Mouse (Mus musculus): ENCODE data around the gene Dlg2. TPM values are rescaled to one million over a fixed set of nuclear protein-coding genes. Genes with fewer than 3 reads are reported as not detected.

Dlg2 gene
- total and polyA plus RNA-seq, 3 experiments = 0.49 to 0.68 TPM; not detected in 1

- Histone ChIP-seq H3K9me3 (replicated peaks) (no peaks in the 10 kb centered on the region), H3K27me3 (ENCODE audit: insufficient read depth, low read length) (no peaks in the 10 kb centered on the region), H3K4me1 (ENCODE audit: insufficient read depth, low read depth, low read length) (no peaks in the 10 kb centered on the region), H3K4me3 (ENCODE audit: low read depth, low read length) (no peak overlapping the region), H3K36me3 (replicated peaks) (no peaks in the 10 kb centered on the region)
- no peak for DNase-seq (ENCODE audit: low spot score)
- TF ChIP-seq GATA1 (IDR thresholded peaks at IDR 0.05; ENCODE audit: borderline replicate concordance, low read length) = no peak
- no peak for TF ChIP-seq CTCF (IDR thresholded peaks at IDR 0.05; ENCODE audit: low read depth, low read length)
- TF ChIP-seq GATA2 (IDR thresholded peaks at IDR 0.05; ENCODE audit: borderline replicate concordance, low read depth, low read length) = no peak
- TF ChIP-seq TAL1 (conservative IDR thresholded peaks at IDR 0.05; ENCODE audit: low read depth, low read length) = no peak
- no peak for TF ChIP-seq POLR2AphosphoS5 (IDR thresholded peaks at IDR 0.05; ENCODE audit: insufficient replicate concordance, low read depth, low read length)
- ATAC-seq (ENCODE audit: extremely low read depth, insufficient number of reproducible peaks, low FRiP score, poor library complexity, severe bottlenecking) = no peak
These were observed 612.9 kb downstream of the Dlg2 start for GRCm38 (mm10) chr7:91089211-91089930.

GRCm38 (mm10) chr7:91090317-91090829 is 613.9 kb downstream of the Dlg2 start:
- DNase-seq (ENCODE audit: low spot score) = no peak
- H3K4me3 ChIP-seq (ENCODE audit: low read depth, low read length) = no peak overlapping the region
- no peaks in the 10 kb centered on the region for H3K27me3 ChIP-seq (ENCODE audit: insufficient read depth, low read length)
- H3K36me3 ChIP-seq (replicated peaks) = no peaks in the 10 kb centered on the region
- TF ChIP-seq GATA2 (IDR thresholded peaks at IDR 0.05; ENCODE audit: borderline replicate concordance, low read depth, low read length) (no peak), GATA1 (IDR thresholded peaks at IDR 0.05; ENCODE audit: borderline replicate concordance, low read length) (no peak), POLR2AphosphoS5 (IDR thresholded peaks at IDR 0.05; ENCODE audit: insufficient replicate concordance, low read depth, low read length) (no peak), CTCF (IDR thresholded peaks at IDR 0.05; ENCODE audit: low read depth, low read length) (no peak), TAL1 (conservative IDR thresholded peaks at IDR 0.05; ENCODE audit: low read depth, low read length) (no peak)
- H3K9me3 ChIP-seq (replicated peaks) = no peaks in the 10 kb centered on the region
- H3K4me1 ChIP-seq (ENCODE audit: insufficient read depth, low read depth, low read length) = no peaks in the 10 kb centered on the region
- no peak for ATAC-seq (ENCODE audit: extremely low read depth, insufficient number of reproducible peaks, low FRiP score, poor library complexity, severe bottlenecking)

GRCm38 (mm10) chr7:91090830-91091683 is 614.6 kb downstream of the Dlg2 start:
- TF ChIP-seq TAL1 (conservative IDR thresholded peaks at IDR 0.05; ENCODE audit: low read depth, low read length) (no peak), CTCF (IDR thresholded peaks at IDR 0.05; ENCODE audit: low read depth, low read length) (no peak), GATA2 (IDR thresholded peaks at IDR 0.05; ENCODE audit: borderline replicate concordance, low read depth, low read length) (no peak), POLR2AphosphoS5 (IDR thresholded peaks at IDR 0.05; ENCODE audit: insufficient replicate concordance, low read depth, low read length) (no peak), GATA1 (IDR thresholded peaks at IDR 0.05; ENCODE audit: borderline replicate concordance, low read length) (no peak)
- Histone ChIP-seq H3K36me3 (replicated peaks) (no peaks in the 10 kb centered on the region), H3K4me3 (ENCODE audit: low read depth, low read length) (no peak overlapping the region), H3K9me3 (replicated peaks) (no peaks in the 10 kb centered on the region), H3K4me1 (ENCODE audit: insufficient read depth, low read depth, low read length) (no peaks in the 10 kb centered on the region), H3K27me3 (ENCODE audit: insufficient read depth, low read length) (no peaks in the 10 kb centered on the region)
- no peak for ATAC-seq (ENCODE audit: extremely low read depth, insufficient number of reproducible peaks, low FRiP score, poor library complexity, severe bottlenecking)
- DNase-seq (ENCODE audit: low spot score) = no peak

- TF ChIP-seq GATA2 (IDR thresholded peaks at IDR 0.05; ENCODE audit: borderline replicate concordance, low read depth, low read length) (no peak), GATA1 (IDR thresholded peaks at IDR 0.05; ENCODE audit: borderline replicate concordance, low read length) (no peak), CTCF (IDR thresholded peaks at IDR 0.05; ENCODE audit: low read depth, low read length) (no peak), POLR2AphosphoS5 (IDR thresholded peaks at IDR 0.05; ENCODE audit: insufficient replicate concordance, low read depth, low read length) (no peak), TAL1 (conservative IDR thresholded peaks at IDR 0.05; ENCODE audit: low read depth, low read length) (no peak)
These were observed 620.0 kb downstream of the Dlg2 start for GRCm38 (mm10) chr7:91096467-91096866.

GRCm38 (mm10) chr7:91098521-91098920 is 622.0 kb downstream of the Dlg2 start:
- no peak for DNase-seq (ENCODE audit: low spot score)
- Histone ChIP-seq H3K4me3 (ENCODE audit: low read depth, low read length) (no peak overlapping the region), H3K9me3 (replicated peaks) (no peaks in the 10 kb centered on the region), H3K36me3 (replicated peaks) (no peaks in the 10 kb centered on the region), H3K27me3 (ENCODE audit: insufficient read depth, low read length) (no peaks in the 10 kb centered on the region), H3K4me1 (ENCODE audit: insufficient read depth, low read depth, low read length) (no peaks in the 10 kb centered on the region)
- ATAC-seq (ENCODE audit: extremely low read depth, insufficient number of reproducible peaks, low FRiP score, poor library complexity, severe bottlenecking) = no peak
- TF ChIP-seq TAL1 (conservative IDR thresholded peaks at IDR 0.05; ENCODE audit: low read depth, low read length) (no peak), GATA2 (IDR thresholded peaks at IDR 0.05; ENCODE audit: borderline replicate concordance, low read depth, low read length) (no peak)

More at GRCm38 (mm10) chr7:91096467-91096866, 620.0 kb downstream of the Dlg2 start:
- Histone ChIP-seq H3K36me3 (replicated peaks) (no peaks in the 10 kb centered on the region), H3K4me1 (ENCODE audit: insufficient read depth, low read depth, low read length) (no peaks in the 10 kb centered on the region), H3K4me3 (ENCODE audit: low read depth, low read length) (no peak overlapping the region), H3K9me3 (replicated peaks) (no peaks in the 10 kb centered on the region), H3K27me3 (ENCODE audit: insufficient read depth, low read length) (no peaks in the 10 kb centered on the region)
- ATAC-seq (ENCODE audit: extremely low read depth, insufficient number of reproducible peaks, low FRiP score, poor library complexity, severe bottlenecking) (no peak), DNase-seq (ENCODE audit: low spot score) (no peak)

GRCm38 (mm10) chr7:91109575-91109974 is 633.1 kb downstream of the Dlg2 start:
- TF ChIP-seq GATA2 (IDR thresholded peaks at IDR 0.05; ENCODE audit: borderline replicate concordance, low read depth, low read length) (no peak), CTCF (IDR thresholded peaks at IDR 0.05; ENCODE audit: low read depth, low read length) (no peak), GATA1 (IDR thresholded peaks at IDR 0.05; ENCODE audit: borderline replicate concordance, low read length) (no peak), TAL1 (conservative IDR thresholded peaks at IDR 0.05; ENCODE audit: low read depth, low read length) (no peak), POLR2AphosphoS5 (IDR thresholded peaks at IDR 0.05; ENCODE audit: insufficient replicate concordance, low read depth, low read length) (no peak)

More at GRCm38 (mm10) chr7:91109575-91109974, 633.1 kb downstream of the Dlg2 start:
- no peak for DNase-seq (ENCODE audit: low spot score)
- no peak for ATAC-seq (ENCODE audit: extremely low read depth, insufficient number of reproducible peaks, low FRiP score, poor library complexity, severe bottlenecking)
- no peak overlapping the region for H3K4me3 ChIP-seq (ENCODE audit: low read depth, low read length)
- no peaks in the 10 kb centered on the region for H3K9me3 ChIP-seq (replicated peaks)
- no peaks in the 10 kb centered on the region for H3K27me3 ChIP-seq (ENCODE audit: insufficient read depth, low read length)
- H3K36me3 ChIP-seq (replicated peaks) = no peaks in the 10 kb centered on the region
- no peaks in the 10 kb centered on the region for H3K4me1 ChIP-seq (ENCODE audit: insufficient read depth, low read depth, low read length)

Measured in G1E (cell line).